Mouse (Mus musculus) CH12.LX (cell line): ENCODE measurements around the gene Cenpp. TPM values are rescaled to one million over a fixed set of nuclear protein-coding genes. Genes with fewer than 3 reads are reported as not detected.
A peak's percentile ranks its signal among the peaks of the same experiment; 100 is the strongest.

Experiments
- DNase-seq: peaks from one replicate; pipeline ENCODE4 v3.0.0-alpha.2; 2013; ENCODE audit errors: extremely low read depth
- H3K27ac ChIP-seq: 2 replicates; pipeline ENCODE4 v1.5.1; 2012; ENCODE audit warnings: low read depth, mild to moderate bottlenecking, control low read depth, moderate library complexity; ENCODE audit not compliant: insufficient read depth
- H3K27me3 ChIP-seq: replicated peaks from 2 replicates; pipeline ENCODE3; 2012; ENCODE audit warnings: inconsistent platforms
- H3K36me3 ChIP-seq, 2 experiments: replicated peaks in 1 of 2; 2 replicates each; pipeline versions ENCODE3 to v1.6.1; 2012; ENCODE audit warnings: inconsistent platforms in 1 of 2, low read length in 1 of 2, mild to moderate bottlenecking in 1 of 2, mixed read lengths in 1 of 2, moderate library complexity in 1 of 2; ENCODE audit not compliant: control insufficient read depth in 1 of 2, insufficient read depth in 1 of 2
- H3K4me1 ChIP-seq, 2 experiments: 2 replicates each; pipeline ENCODE4 v1.6.1; 2012; ENCODE audit warnings: inconsistent platforms in 1 of 2, moderate library complexity in 1 of 2; ENCODE audit not compliant: insufficient read depth in 2 of 2, control insufficient read depth in 1 of 2
- H3K4me2 ChIP-seq: 2 replicates; pipeline ENCODE4 v1.6.1; 2012; ENCODE audit warnings: low read depth, mild to moderate bottlenecking, control low read depth; ENCODE audit not compliant: poor library complexity, insufficient read depth, severe bottlenecking
- H3K4me3 ChIP-seq, 3 experiments: fragments of 150-350 bp in 1 of 3; sonication (generic) in 1 of 3; replicated peaks in 1 of 3; 2 replicates each; pipeline versions ENCODE3 to v1.5.1; 2011 to 2012; ENCODE audit warnings: low read depth in 2 of 3, low read length in 2 of 3, mild to moderate bottlenecking in 2 of 3, moderate library complexity in 2 of 3, control low read depth in 1 of 3, improper control_type of control experiment in 1 of 3, inconsistent platforms in 1 of 3, mixed read lengths in 1 of 3; ENCODE audit not compliant: poor library complexity in 1 of 3
- H3K79me2 ChIP-seq: replicated peaks from 2 replicates; pipeline ENCODE4 v1.6.1; 2012; ENCODE audit warnings: mild to moderate bottlenecking, moderate library complexity; ENCODE audit not compliant: control insufficient read depth, poor library complexity, insufficient read depth, severe bottlenecking; ENCODE audit errors: extremely low read depth
- H3K9ac ChIP-seq: 2 replicates; pipeline ENCODE4 v1.6.1; 2012; ENCODE audit warnings: low read depth, mild to moderate bottlenecking, control low read depth, moderate library complexity; ENCODE audit not compliant: insufficient read depth
- H3K9me3 ChIP-seq: replicated peaks from 2 replicates; pipeline ENCODE3; 2012; ENCODE audit warnings: low read length, inconsistent platforms, mixed read lengths
- CTCF ChIP-seq, 2 experiments: IDR thresholded peaks in 1 of 2; conservative IDR thresholded peaks in 1 of 2; 2 replicates each; pipeline ENCODE4 v1.5.1; 2011 to 2012; ENCODE audit warnings: low read depth in 2 of 2, low read length in 2 of 2, improper control_type of control experiment in 1 of 2, inconsistent platforms in 1 of 2, mild to moderate bottlenecking in 1 of 2, moderate library complexity in 1 of 2
- E2F4 ChIP-seq: IDR thresholded peaks from 2 replicates; pipeline ENCODE4 v1.6.1; 2011; ENCODE audit warnings: low read depth, low read length, improper control_type of control experiment; ENCODE audit not compliant: insufficient replicate concordance
- ELF1 ChIP-seq: IDR thresholded peaks from 2 replicates; pipeline ENCODE4 v1.6.1; 2014; ENCODE audit warnings: low read depth, mild to moderate bottlenecking, inconsistent platforms, low read length, improper control_type of control experiment
- EP300 ChIP-seq: IDR thresholded peaks from 2 replicates; pipeline ENCODE4 v1.6.1; 2011; ENCODE audit warnings: low read length, improper control_type of control experiment
- HCFC1 ChIP-seq: IDR thresholded peaks from 2 replicates; pipeline ENCODE4 v1.6.1; 2012; ENCODE audit warnings: low read depth, mild to moderate bottlenecking, inconsistent platforms, low read length, improper control_type of control experiment
- IRF4 ChIP-seq: IDR thresholded peaks from 2 replicates; pipeline ENCODE4 v1.6.1; 2014; ENCODE audit warnings: low read depth, mild to moderate bottlenecking, inconsistent platforms, low read length, improper control_type of control experiment
- JUN ChIP-seq: IDR thresholded peaks from 2 replicates; pipeline ENCODE4 v1.6.1; 2011; ENCODE audit warnings: low read depth, mild to moderate bottlenecking, low read length, improper control_type of control experiment, moderate library complexity; ENCODE audit not compliant: insufficient read depth
- JUND ChIP-seq: conservative IDR thresholded peaks from 2 replicates; pipeline ENCODE4 v1.6.1; 2011; ENCODE audit warnings: low read depth, low read length, improper control_type of control experiment
- KAT2A ChIP-seq: IDR thresholded peaks from 2 replicates; pipeline ENCODE4 v1.6.1; 2012; ENCODE audit warnings: low read length, improper control_type of control experiment, inconsistent platforms; ENCODE audit not compliant: insufficient replicate concordance
- MAFK ChIP-seq: IDR thresholded peaks from 2 replicates; pipeline ENCODE4 v1.6.1; 2011; ENCODE audit warnings: low read length, improper control_type of control experiment; ENCODE audit not compliant: insufficient replicate concordance
- MAX ChIP-seq: IDR thresholded peaks from 2 replicates; pipeline ENCODE4 v1.6.1; 2011; ENCODE audit warnings: low read length, improper control_type of control experiment
- MAZ ChIP-seq: IDR thresholded peaks from 2 replicates; pipeline ENCODE4 v1.6.1; 2012; ENCODE audit warnings: low read depth, mild to moderate bottlenecking, inconsistent platforms, low read length, improper control_type of control experiment, moderate library complexity
- MYC ChIP-seq: IDR thresholded peaks from 2 replicates; pipeline ENCODE4 v1.6.1; 2011; ENCODE audit warnings: low read depth, mild to moderate bottlenecking, improper control_type of control experiment, low read length
- NELFE ChIP-seq: IDR thresholded peaks from 2 replicates; pipeline ENCODE4 v1.6.1; 2011; ENCODE audit warnings: low read depth, low read length, improper control_type of control experiment
- POLR2A ChIP-seq: IDR thresholded peaks from 2 replicates; pipeline ENCODE4 v1.6.1; 2011; ENCODE audit warnings: low read depth, mild to moderate bottlenecking, improper control_type of control experiment, low read length
- POLR2AphosphoS2 ChIP-seq: IDR thresholded peaks from 2 replicates; pipeline ENCODE4 v1.6.1; 2011; ENCODE audit warnings: low read depth, low read length, improper control_type of control experiment
- RAD21 ChIP-seq: IDR thresholded peaks from 2 replicates; pipeline ENCODE4 v1.6.1; 2011; ENCODE audit warnings: low read depth, mild to moderate bottlenecking, low read length, improper control_type of control experiment, moderate library complexity
- RCOR1 ChIP-seq: conservative IDR thresholded peaks from 2 replicates; pipeline ENCODE4 v1.6.1; 2012; ENCODE audit warnings: low read depth, mild to moderate bottlenecking, inconsistent platforms, low read length, improper control_type of control experiment
- SIN3A ChIP-seq: IDR thresholded peaks from 2 replicates; pipeline ENCODE4 v1.6.1; 2012; ENCODE audit warnings: low read length, improper control_type of control experiment, inconsistent platforms
- SMC3 ChIP-seq: IDR thresholded peaks from 2 replicates; pipeline ENCODE4 v1.6.1; 2011; ENCODE audit warnings: low read depth, low read length, improper control_type of control experiment
- UBTF ChIP-seq: IDR thresholded peaks from 2 replicates; pipeline ENCODE4 v1.6.1; 2012; ENCODE audit warnings: low read depth, mild to moderate bottlenecking, inconsistent platforms, low read length, improper control_type of control experiment, moderate library complexity
- USF2 ChIP-seq: conservative IDR thresholded peaks from 2 replicates; pipeline ENCODE4 v1.6.1; 2011; ENCODE audit warnings: low read depth, low read length, improper control_type of control experiment
- ZKSCAN1 ChIP-seq: IDR thresholded peaks from 2 replicates; pipeline ENCODE4 v1.6.1; 2012; ENCODE audit warnings: low read depth, inconsistent platforms, low read length, improper control_type of control experiment, borderline replicate concordance
- ZMIZ1 ChIP-seq: IDR thresholded peaks from 2 replicates; pipeline ENCODE4 v1.6.1; 2012; ENCODE audit warnings: low read depth, mild to moderate bottlenecking, inconsistent platforms, low read length, improper control_type of control experiment
- dilution Hi-C: fragments of 300-500 bp; cut with MboI; formaldehyde crosslinking; loops from 2 replicates; pipeline ENCODE4 v1.14.3; 2020; ENCODE audit warnings: low sequenced_read_pairs; ENCODE audit not compliant: extremely low pct_unique_long_range_greater_than_20kb, extremely low pct_ligation_motif_present
- in situ Hi-C: fragments of 300-500 bp; cut with MboI; formaldehyde crosslinking; loops from 3 replicates; pipeline ENCODE4 v1.14.3; 2019; ENCODE audit warnings: low sequenced_read_pairs, low pct_ligation_motif_present, low pct_unique_long_range_greater_than_20kb, mixed read lengths
- polyA plus RNA-seq: library from polyadenylated mRNA; unstranded; fragments of >175 nt; gene quantifications from 2 replicates; pipeline ENCODE4 v1.2.1, GENCODE M21; 2012; ENCODE audit warnings: low read depth; ENCODE audit not compliant: insufficient read length
- total RNA-seq, 2 experiments: library from RNA; depleted of rRNA; stranded (reverse); fragments of 300-350 nt in 1 of 2; fragments of >200 nt in 1 of 2; gene quantifications; 2 replicates each; pipeline ENCODE4 v1.2.3; 2012 to 2014

The Cenpp gene
- total and polyA plus RNA-seq, 3 experiments, result 11.2 to 35.3 (median 11.8) TPM

GRCm38 (mm10) chr13:49449318-49449749 is 203.3 kb downstream of the Cenpp start:
- in situ Hi-C loops (loop anchor here (10.0 kb wide), 1 partner anchor 195 kb away; no protein-coding TSS in a partner anchor), dilution Hi-C loops (no loop called here)
- H3K27me3 ChIP-seq, result no peaks in the 10 kb centered on the region
- no peaks in the 10 kb centered on the region for H3K79me2 ChIP-seq
- no peak for TF ChIP-seq USF2
- TF ChIP-seq MYC, result no peak
- peak; percentile 88 for TF ChIP-seq RAD21
- TF ChIP-seq ELF1, result no peak
- TF ChIP-seq SMC3, result peak; percentile 74
- no peak for TF ChIP-seq MAX
- TF ChIP-seq EP300, result no peak
- TF ChIP-seq ZKSCAN1, result no peak
- no peak for TF ChIP-seq E2F4
- no peak for TF ChIP-seq HCFC1
- TF ChIP-seq MAFK, result no peak
- no peak for TF ChIP-seq UBTF
- TF ChIP-seq NELFE, result no peak
- TF ChIP-seq IRF4, result peak; percentile 22; the same call in 1 of the 2 replicates
- TF ChIP-seq ZMIZ1, result no peak
- TF ChIP-seq MAZ, result no peak
- no peak for TF ChIP-seq JUN
- TF ChIP-seq KAT2A, result no peak
- TF ChIP-seq CTCF (conservative IDR thresholded peaks at IDR 0.05 in 1 of 2, IDR thresholded peaks at IDR 0.05 in 1 of 2; ENCODE audit: low read depth in 2 of 2, low read length in 2 of 2), result peak; percentile 88 to 96
- no peak for TF ChIP-seq RCOR1
- TF ChIP-seq SIN3A, result no peak
- no peak for TF ChIP-seq POLR2A
- no peaks in the 10 kb centered on the region for H3K4me1 ChIP-seq
- H3K9ac ChIP-seq, result no peak overlapping the region
- no peak overlapping the region for H3K27ac ChIP-seq
- H3K9me3 ChIP-seq, result no peaks in the 10 kb centered on the region
- no peak overlapping the region for H3K4me3 ChIP-seq
- peaks cover 42 to 79% of the 10 kb centered on the region in 2 experiments for H3K36me3 ChIP-seq
- peak; percentile 71 for DNase-seq
- no peak overlapping the region for H3K4me2 ChIP-seq

GRCm38 (mm10) chr13:49444451-49444850 is 208.1 kb downstream of the Cenpp start:
- Histone ChIP-seq H3K9ac (no peak overlapping the region), H3K4me2 (no peak overlapping the region), H3K9me3 (no peaks in the 10 kb centered on the region), H3K4me3 (no peak overlapping the region), H3K79me2 (no peaks in the 10 kb centered on the region), H3K36me3 (peaks cover 48 to 80% of the 10 kb centered on the region in 2 experiments), H3K27ac (no peak overlapping the region), H3K27me3 (no peaks in the 10 kb centered on the region), H3K4me1 (no peaks in the 10 kb centered on the region)
- in situ Hi-C loops, result loop anchor here (10.0 kb wide), 1 partner anchor 200 kb away; no protein-coding TSS in a partner anchor
- no peak for DNase-seq
- dilution Hi-C loops, result no loop called here
- no peak for TF ChIP-seq POLR2AphosphoS2
- TF ChIP-seq MAFK, result no peak
- TF ChIP-seq JUND, result no peak
